Mouse (Mus musculus): ENCODE results near the gene Nipal4.

DNA sequence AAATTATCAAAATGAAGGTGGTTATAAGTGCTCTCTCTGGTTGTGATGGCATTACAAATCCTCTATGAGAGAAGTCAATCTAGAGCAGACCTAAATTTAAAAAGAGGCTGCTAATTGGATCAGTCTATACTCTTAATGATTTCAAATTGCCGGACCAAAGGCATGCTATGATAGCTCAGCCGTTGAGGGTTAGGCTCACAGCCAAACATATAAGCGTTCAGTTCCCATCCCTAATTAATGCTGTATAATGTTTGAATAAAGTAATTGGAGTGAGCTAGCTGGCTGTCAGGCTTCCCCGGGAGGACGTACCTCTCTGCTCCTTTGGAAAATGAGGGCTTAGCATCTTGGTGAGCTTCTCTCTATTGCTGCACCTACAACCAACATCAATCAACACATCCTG lies 57.1 kb downstream of the Nipal4 start:
- no peak for TF ChIP-seq CTCF (IDR thresholded peaks at IDR 0.05; ENCODE audit: borderline replicate concordance, insufficient read depth, low read depth, low read length)
- TF ChIP-seq POLR2A (IDR thresholded peaks at IDR 0.05; ENCODE audit: borderline replicate concordance, insufficient read depth, low read length): no peak

Data from cerebellum, adult 2 months (tissue).